Mouse (Mus musculus) lung, adult 2 months (tissue): ENCODE results near the gene Sgsm3. TPM values are rescaled to one million over a fixed set of nuclear protein-coding genes. Genes with fewer than 3 reads are reported as not detected.
"Not testable (repeated sequence)": the region's sequence is repeated elsewhere in the genome, so short reads cannot be mapped to it uniquely, and the experiment has no call there.

Source experiments
- DNase-seq: peaks from one replicate; pipeline ENCODE4 v3.0.0; 2022
- H3K4me1 ChIP-seq: fragments of 200-500 bp; 2 replicates; pipeline ENCODE4 v1.6.1; 2011; ENCODE audit warnings: low read length; ENCODE audit not compliant: control insufficient read depth, insufficient read depth
- H3K4me3 ChIP-seq: fragments of 200-500 bp; replicated peaks from 2 replicates; pipeline ENCODE3; 2011; ENCODE audit warnings: low read depth, mild to moderate bottlenecking, control low read depth, low read length; ENCODE audit errors: extremely low read depth
- CTCF ChIP-seq: fragments of 200-500 bp; IDR thresholded peaks from 2 replicates; pipeline ENCODE4 v1.5.1; 2011; ENCODE audit warnings: mild to moderate bottlenecking, low read length, control low read depth; ENCODE audit not compliant: insufficient read depth
- POLR2A ChIP-seq: fragments of 200-500 bp; IDR thresholded peaks from 2 replicates; pipeline ENCODE4 v1.6.1; 2011; ENCODE audit warnings: low read depth, mild to moderate bottlenecking, control low read depth, low read length, borderline replicate concordance; ENCODE audit errors: extremely low read depth
- WGBS: fragments of 180-500 bp; shearing (Covaris S2); methylation state at CpG from one replicate; pipeline ENCODE4 v1.1.7; 2018; 5-methylcytosine and 5-hydroxymethylcytosine counted together
- polyA plus RNA-seq: library from polyadenylated mRNA; depleted of rRNA; stranded (reverse); fragments of >200 nt; gene quantifications from 2 replicates; pipeline ENCODE4 v1.2.3, GENCODE M21; 2012; rRNA removed

Gene Sgsm3
- 50.4 and 52.2 TPM in 2 replicates for polyA plus RNA-seq

DNA sequence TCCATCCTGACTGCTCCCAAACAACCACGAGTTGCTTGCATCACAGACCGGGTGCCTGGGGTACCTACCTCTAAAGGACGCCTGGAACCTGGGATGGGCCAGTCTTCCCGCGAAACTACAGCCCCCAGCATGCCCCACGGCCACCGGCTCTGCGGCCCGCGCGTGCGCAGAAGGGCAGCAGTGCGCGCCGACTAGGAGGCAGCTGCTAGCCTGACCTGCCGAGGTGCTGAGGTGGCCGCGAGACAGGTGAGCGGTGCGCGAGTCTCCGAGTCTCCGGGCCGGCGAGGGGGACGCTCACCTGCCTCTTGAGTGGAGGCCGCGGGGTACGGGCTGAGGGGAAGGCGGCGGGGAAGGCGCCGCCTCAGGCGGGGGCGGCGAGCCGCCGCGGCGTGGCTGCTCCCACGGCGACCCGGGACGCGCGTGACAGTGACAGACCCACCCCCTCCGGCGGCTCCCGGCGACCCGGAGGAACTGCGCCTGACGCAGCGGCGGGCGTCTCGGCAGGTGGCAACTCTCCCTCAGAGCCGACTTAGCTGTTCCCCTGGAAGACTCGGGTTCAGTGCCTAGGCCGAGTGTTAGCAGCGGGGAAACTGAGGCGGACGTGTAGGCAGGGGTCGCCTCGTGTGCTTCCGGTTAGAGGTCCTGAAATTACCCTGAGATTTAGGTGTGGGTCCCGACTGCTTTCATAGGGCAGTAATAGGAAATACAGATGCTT is at the start of gene Sgsm3:
Gene Sgsm3 (plus strand): TSS at position 146 of the 715 bp plus-strand sequence.
- WGBS: 1% methylated on average over 66 of the region's 67 CpGs
- H3K4me3 ChIP-seq: peak within 1 kb of the TSS; percentile 91
- TF ChIP-seq CTCF (no peak), POLR2A (peak; percentile 80; the same call in 1 of the 2 replicates)
- peak; percentile 87 for DNase-seq
- peaks cover 10% of the 10 kb centered on the region for H3K4me1 ChIP-seq

DNA sequence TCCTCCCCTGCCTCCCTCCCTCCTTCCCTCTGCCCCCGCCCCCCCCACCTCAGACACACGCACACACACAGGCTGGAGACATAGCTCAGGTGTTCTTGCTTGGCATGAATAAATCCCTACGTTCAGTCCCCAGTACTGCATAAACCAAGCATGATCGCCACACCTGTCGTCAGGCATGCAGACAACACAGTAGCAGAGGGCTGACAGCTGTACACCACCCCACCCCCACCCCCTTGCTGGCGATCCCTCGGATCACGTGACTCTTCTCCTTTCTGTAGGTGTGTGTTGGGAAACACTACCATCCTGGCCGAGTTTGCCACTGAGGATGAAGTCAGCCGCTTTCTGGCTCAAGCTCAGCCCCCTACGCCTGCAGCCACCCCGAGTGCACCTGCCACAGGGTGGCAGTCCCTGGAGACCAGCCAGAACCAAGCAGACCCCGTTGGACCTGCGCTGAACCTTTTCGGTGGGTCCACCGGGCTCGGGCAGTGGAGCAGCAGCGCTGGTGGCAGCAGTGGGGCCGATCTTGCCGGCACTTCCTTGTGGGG is 48.7 kb upstream of the Sgsm3 start:
- Histone ChIP-seq H3K4me1 (no peaks in the 10 kb centered on the region), H3K4me3 (no peak overlapping the region)
- DNase-seq: no peak
- TF ChIP-seq POLR2A (no peak), CTCF (no peak)
- WGBS: 82% methylated on average over 20 of the region's 20 CpGs

DNA sequence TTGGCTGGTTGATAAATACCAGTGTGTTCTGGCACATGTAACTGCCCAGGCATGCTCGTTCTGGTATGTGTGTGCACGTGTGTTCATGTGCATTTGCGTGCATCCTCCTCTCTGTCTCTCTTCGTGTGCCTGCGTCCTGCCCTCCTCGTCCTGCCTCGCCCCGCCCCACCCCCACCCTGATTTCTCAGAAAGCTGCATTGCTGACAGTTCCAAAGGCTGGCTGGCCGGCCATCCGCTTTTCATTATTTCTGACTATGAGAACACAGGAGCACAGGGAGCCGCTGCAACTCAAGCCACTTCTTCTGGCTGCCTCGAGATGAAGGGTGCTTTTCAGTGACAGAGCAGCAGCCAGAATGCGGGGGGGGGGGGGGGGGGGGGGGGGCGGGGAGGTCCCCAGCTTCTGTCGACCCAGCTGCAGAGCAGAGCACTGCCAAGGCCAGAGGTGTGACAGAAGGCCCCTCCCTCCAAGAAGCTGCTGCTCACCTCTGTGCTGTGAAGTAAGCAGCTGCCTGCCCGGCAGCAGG is 47.5 kb upstream of the Sgsm3 start:
- no peak for DNase-seq
- no peak for TF ChIP-seq CTCF
- TF ChIP-seq POLR2A: no peak
- 44% methylated on average over 14 of the region's 16 CpGs for WGBS
- Histone ChIP-seq H3K4me3 (no peak overlapping the region), H3K4me1 (no peaks in the 10 kb centered on the region)

DNA sequence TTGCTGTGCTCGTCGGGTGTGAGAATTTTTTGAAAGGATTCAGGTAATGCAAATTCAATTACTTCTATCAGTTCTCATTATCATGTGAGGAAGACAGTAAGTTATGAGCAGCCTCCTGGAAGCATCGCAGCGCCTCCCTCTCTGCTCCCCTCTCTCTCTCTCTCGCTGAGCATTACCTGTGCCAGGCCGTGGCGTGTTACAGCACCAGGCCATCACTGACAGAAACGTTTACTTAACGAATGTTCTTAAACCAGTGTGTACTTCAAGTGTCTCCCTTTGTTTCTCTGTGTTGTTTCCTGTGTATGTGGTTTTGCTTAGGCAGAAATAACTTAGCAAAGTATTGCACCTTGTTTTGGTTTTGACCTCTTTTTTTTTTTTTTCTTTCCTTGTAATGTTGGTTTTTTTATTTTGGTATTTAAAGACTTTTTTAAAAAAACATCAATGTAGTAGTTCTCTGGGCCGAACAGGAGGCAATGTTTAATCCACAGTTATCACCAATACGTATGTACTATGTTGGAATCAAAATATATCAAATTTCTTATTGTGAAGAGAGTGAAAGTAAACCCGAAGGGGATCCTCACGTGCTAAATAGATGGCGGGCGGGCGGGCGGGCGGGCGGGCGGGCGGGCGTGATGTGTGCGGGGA is 46.8 kb upstream of the Sgsm3 start:
- not testable (repeated sequence) for DNase-seq, H3K4me1 ChIP-seq, H3K4me3 ChIP-seq
- 85% methylated on average over 23 of the region's 23 CpGs for WGBS

DNA sequence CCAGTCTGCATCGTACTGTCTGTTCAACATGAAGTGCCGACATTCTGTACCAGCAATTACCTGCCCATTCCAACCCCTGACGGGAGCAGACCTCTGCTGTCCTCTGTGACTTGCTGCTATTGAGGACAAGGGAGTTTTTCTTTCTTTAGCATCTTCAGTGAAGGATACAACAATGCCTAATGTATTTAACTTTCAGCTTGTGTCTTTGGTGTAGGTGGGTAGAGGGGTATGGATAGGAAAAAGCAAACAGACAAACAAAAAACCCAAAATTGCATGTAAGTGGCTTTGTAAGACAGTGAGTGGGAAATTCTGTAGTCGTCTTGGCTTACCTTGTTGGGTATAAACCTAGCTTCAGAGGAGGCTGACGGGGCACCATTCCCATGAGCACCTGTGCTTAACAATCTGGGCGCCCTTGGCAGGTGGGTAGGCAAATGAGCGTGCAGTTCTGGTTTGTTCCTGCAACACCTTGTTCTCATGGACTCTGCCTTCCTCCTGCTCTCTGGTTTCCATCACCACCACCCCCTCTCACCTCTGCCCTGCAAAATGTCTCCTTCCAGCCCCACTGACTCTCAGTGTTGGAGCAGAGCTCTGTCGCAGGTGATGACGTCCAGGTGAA is 46.1 kb upstream of the Sgsm3 start:
- no peak for DNase-seq
- Histone ChIP-seq H3K4me3 (no peak overlapping the region), H3K4me1 (no peaks in the 10 kb centered on the region)
- no peak for TF ChIP-seq CTCF
- no peak for TF ChIP-seq POLR2A
- WGBS: 88% methylated on average over 9 of the region's 9 CpGs

DNA sequence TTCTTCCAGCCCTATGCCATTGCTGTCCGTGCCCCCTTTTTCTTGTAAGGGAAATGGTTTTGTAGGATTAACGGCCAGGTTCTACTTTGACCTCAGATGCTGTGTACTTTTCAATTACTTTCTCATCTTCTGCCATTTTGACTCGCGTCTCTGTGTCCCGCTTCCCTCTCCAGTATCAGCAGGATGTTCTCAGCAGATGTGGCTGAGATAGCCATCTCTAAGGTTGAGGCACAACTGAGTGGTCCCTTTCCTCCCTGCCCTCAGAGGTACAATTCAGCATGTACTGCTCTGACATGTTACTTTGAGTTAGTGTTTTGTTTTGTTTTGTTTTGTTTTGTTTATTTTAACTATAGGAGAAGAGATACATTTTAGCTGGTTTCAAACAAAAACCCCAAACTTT is 42.7 kb upstream of the Sgsm3 start:
- H3K4me3 ChIP-seq: no peak overlapping the region
- 87% methylated on average over 5 of the region's 5 CpGs for WGBS
- no peaks in the 10 kb centered on the region for H3K4me1 ChIP-seq
- TF ChIP-seq CTCF (no peak), POLR2A (no peak)
- DNase-seq: no peak

DNA sequence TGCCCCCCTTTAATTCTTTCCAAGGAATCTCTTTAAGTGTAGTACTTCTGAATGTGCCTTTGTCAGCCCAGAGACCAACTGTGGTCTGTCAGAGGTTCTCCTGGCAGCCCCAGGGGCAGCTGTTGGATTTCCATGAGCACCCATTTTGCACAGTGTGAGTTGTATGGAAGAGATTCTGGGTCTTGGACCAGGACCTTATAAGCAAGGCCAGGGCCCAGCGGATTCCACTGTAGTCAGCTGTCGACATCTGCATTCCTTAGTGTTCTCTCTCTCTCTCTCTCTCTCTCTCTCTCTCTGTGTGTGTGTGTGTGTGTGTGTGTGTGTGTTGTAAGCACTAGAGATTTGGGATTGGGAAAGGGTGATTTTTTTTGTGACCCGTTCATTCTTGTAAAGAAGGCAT is 40.9 kb upstream of the Sgsm3 start:
- no peaks in the 10 kb centered on the region for H3K4me1 ChIP-seq
- TF ChIP-seq POLR2A: no peak
- no peak for TF ChIP-seq CTCF
- H3K4me3 ChIP-seq: no peak overlapping the region
- 67% methylated on average over 3 of the region's 3 CpGs for WGBS
- DNase-seq: no peak

DNA sequence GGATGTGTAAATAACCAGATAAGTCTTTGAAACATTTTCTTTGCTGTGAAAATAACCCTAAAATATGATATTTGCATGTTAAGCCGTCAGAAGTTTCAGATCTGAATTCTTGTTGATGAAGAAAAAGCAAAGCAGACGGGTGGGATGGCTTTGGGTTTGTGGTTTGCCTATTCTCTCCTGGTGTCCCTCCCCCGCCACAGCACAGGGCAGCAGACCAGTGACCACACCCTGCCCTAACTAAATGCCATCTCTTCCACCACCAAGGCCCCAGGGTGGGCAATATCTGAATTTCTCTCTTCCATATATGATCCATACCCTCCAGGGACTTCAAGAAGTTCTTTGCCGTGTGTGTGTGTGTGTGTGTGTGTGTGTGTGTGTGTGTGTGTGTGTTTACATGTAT is 39.0 kb upstream of the Sgsm3 start:
- DNase-seq: no peak
- no peak overlapping the region for H3K4me3 ChIP-seq
- no peaks in the 10 kb centered on the region for H3K4me1 ChIP-seq
- whole genome bisulfite sequencing: 64% methylated on average over 4 of the region's 4 CpGs
- TF ChIP-seq CTCF: no peak
- TF ChIP-seq POLR2A: no peak

DNA sequence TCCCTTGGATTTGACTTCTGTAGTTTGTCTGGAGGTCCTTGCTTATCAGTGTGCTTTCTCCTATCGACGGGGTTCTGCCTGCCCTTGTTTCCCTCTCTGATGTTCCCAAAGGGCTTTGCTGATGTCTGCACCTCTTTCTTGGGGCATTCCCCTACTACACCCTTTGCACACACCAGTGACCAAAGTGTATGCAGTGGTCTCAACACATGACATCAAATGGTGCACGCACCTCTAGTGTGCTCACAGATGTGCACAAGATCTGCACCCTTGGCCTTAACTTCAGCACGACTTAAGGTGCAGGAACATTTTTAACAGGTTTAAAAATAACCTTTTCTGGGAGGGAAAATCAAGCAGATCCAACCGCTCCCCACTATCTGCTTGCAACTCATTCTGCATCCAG is 38.2 kb upstream of the Sgsm3 start:
- H3K4me1 ChIP-seq: no peaks in the 10 kb centered on the region
- no peak for DNase-seq
- WGBS: 77% methylated on average over 5 of the region's 5 CpGs
- TF ChIP-seq POLR2A: no peak
- TF ChIP-seq CTCF: no peak
- no peak overlapping the region for H3K4me3 ChIP-seq
